Mouse (Mus musculus) liver, embryonic 15.5 days (tissue): ENCODE data around the gene H2al1m. TPM values are rescaled to one million over a fixed set of nuclear protein-coding genes. Genes with fewer than 3 reads are reported as not detected.
"Not testable (repeated sequence)": the region's sequence is repeated elsewhere in the genome, so short reads cannot be mapped to it uniquely, and the experiment has no call there.

ENCODE experiments used
- ATAC-seq: fragments of 200-750 bp; cut with Nextera tagmentation; 2 replicates; pipeline ENCODE4 v1.8.0; 2017; ENCODE audit warnings: moderate number of reproducible peaks, mild to moderate bottlenecking, moderate library complexity; ENCODE audit not compliant: insufficient read depth
- H3K27ac ChIP-seq: fragments of 300-500 bp; sonication (generic); replicated peaks from 2 replicates; pipeline ENCODE4 v1.5.1; 2015; ENCODE audit warnings: mild to moderate bottlenecking, inconsistent platforms
- H3K27me3 ChIP-seq: fragments of 300-500 bp; sonication (generic); 2 replicates; pipeline ENCODE4 v1.6.1; 2015; ENCODE audit warnings: mild to moderate bottlenecking, inconsistent platforms
- H3K36me3 ChIP-seq: fragments of 300-500 bp; sonication (generic); replicated peaks from 2 replicates; pipeline ENCODE4 v1.6.1; 2015; ENCODE audit warnings: moderate library complexity, mild to moderate bottlenecking, inconsistent platforms
- H3K4me1 ChIP-seq: fragments of 300-500 bp; sonication (generic); replicated peaks from 2 replicates; pipeline ENCODE4 v1.6.1; 2015; ENCODE audit warnings: inconsistent platforms
- H3K4me2 ChIP-seq: fragments of 300-500 bp; sonication (generic); 2 replicates; pipeline ENCODE4 v1.6.1; 2015; ENCODE audit warnings: moderate library complexity, mild to moderate bottlenecking, inconsistent platforms
- H3K4me3 ChIP-seq: fragments of 300-500 bp; sonication (generic); replicated peaks from 2 replicates; pipeline ENCODE4 v1.5.1; 2015; ENCODE audit warnings: mild to moderate bottlenecking, inconsistent platforms
- H3K9ac ChIP-seq: fragments of 300-500 bp; sonication (generic); 2 replicates; pipeline ENCODE4 v1.6.1; 2015; ENCODE audit warnings: moderate library complexity, mild to moderate bottlenecking, inconsistent platforms
- H3K9me3 ChIP-seq: fragments of 300-500 bp; sonication (generic); replicated peaks from 2 replicates; pipeline ENCODE4 v1.6.1; 2016; ENCODE audit warnings: inconsistent platforms
- WGBS: fragments of 180-500 bp; shearing (Covaris S2); methylation state at CpG from one replicate; pipeline ENCODE4 v1.1.7; 2015; ENCODE audit warnings: mixed read lengths; ENCODE audit not compliant: insufficient replicate concordance; 5-methylcytosine and 5-hydroxymethylcytosine counted together
- polyA plus RNA-seq: library from polyadenylated mRNA; unstranded; fragments of >200 nt; fragmentation: Nextera tagmentation; extraction: Ambion mirVana; gene quantifications from 2 replicates; pipeline ENCODE4 v1.2.1, GENCODE M21; 2015

The H2al1m gene
- 2.1 and 2.6 TPM in 2 replicates for polyA plus RNA-seq

DNA sequence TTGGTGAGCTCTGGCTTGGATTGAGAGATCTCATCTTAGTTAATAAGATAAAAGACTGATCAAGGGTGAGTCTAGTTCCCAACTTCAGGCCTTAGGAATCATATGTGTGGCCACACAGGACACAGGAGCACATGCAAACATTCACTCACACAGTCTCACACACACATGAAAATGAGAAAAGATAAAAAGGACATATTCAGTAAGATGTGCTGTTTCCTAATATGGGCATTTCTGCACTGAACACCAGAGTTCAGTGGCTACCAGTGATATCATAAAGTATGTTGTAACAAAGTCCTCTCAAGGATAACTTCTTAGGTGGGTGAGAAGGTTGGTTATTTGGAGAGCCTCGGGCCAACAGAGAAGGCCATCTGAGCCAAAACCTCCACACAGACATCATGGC is at the start of gene H2al1m:
Gene H2al1m, plus strand, starts transcription at position 301 of the 400 bp plus-strand sequence.
- WGBS = no CpG with 5 or more reads among the region's 1 CpGs
- not testable (repeated sequence) for H3K27ac ChIP-seq, H3K27me3 ChIP-seq, H3K4me2 ChIP-seq, H3K4me3 ChIP-seq, H3K9me3 ChIP-seq, H3K9ac ChIP-seq, ATAC-seq, H3K4me1 ChIP-seq
- peaks cover 14% of the 10 kb centered on the region for H3K36me3 ChIP-seq

DNA sequence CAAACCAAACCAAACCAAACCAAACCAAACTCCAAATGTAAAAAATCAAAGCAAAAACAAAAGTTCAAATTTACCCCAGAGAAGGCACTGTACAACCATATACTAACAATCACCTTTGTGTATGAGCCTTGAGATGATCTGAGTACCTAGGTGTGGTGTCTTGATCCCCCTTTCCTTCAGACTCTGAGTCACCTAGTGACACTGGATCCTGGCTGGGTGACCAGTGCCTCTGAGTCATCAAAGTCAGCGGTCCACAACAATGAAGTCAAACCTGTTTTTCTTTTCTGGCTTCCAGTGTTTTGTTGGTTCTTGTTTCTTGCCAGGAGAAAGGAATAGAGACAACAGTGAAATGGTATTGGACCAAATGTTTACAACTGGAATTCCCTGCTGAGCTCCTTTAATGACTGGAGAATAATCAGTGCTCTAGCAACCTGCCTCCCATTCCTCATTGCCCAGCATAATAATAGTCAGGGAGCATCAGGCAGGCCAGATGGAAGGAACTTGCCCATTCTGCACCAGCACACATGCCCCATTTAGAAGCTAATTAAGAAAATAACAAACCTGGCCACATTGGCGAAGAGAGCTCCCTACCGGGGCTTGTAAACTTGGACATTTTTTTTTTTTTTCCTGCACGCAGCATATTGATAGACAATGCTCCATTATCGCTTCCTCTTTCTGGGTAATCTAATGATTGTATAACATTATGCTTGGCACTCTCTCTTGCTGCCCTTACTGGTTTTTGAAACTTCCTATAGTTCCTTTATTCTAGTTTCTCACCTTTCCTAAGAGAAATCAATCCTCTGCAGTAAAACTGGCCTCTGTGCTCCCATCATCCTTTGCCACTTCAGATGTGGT is 42.6 kb upstream of the H2al1m start:
- no peak overlapping the region for H3K27ac ChIP-seq
- H3K4me1 ChIP-seq = peaks cover 25% of the 10 kb centered on the region
- H3K36me3 ChIP-seq = no peaks in the 10 kb centered on the region
- no peak overlapping the region for H3K4me3 ChIP-seq
- no peaks in the 10 kb centered on the region for H3K9me3 ChIP-seq
- H3K9ac ChIP-seq = no peak overlapping the region
- 66% methylated on average over 5 of the region's 5 CpGs for WGBS
- ATAC-seq = no peak
- H3K27me3 ChIP-seq = no peaks in the 10 kb centered on the region
- H3K4me2 ChIP-seq = no peak overlapping the region

- WGBS = 40% methylated on average over 8 of the region's 8 CpGs
- H3K9ac ChIP-seq = no peak overlapping the region; the same call in 1 of the 2 replicates
Observed at GRCm38 (mm10) chrX:9243381-9243864, 40.1 kb upstream of the H2al1m start.

GRCm38 (mm10) chrX:9244603-9245336 is 38.8 kb upstream of the H2al1m start:
- WGBS = 25% methylated on average over 12 of the region's 12 CpGs
- peak; percentile 97 for ATAC-seq
- Histone ChIP-seq H3K4me1 (peaks cover 45% of the 10 kb centered on the region), H3K4me2 (peak overlapping the region; percentile 59), H3K27ac (peak overlapping the region; percentile 83), H3K4me3 (0 out of 2 replicates have a peak overlapping the region, but pooled peaks have one; percentile 18), H3K36me3 (no peaks in the 10 kb centered on the region), H3K27me3 (no peaks in the 10 kb centered on the region), H3K9me3 (no peaks in the 10 kb centered on the region), H3K9ac (no peak overlapping the region)

More at GRCm38 (mm10) chrX:9243381-9243864, 40.1 kb upstream of the H2al1m start:
- Histone ChIP-seq H3K36me3 (no peaks in the 10 kb centered on the region), H3K27ac (peak overlapping the region; percentile 70), H3K4me2 (peak overlapping the region; percentile 18; the same call in 1 of the 2 replicates), H3K27me3 (no peaks in the 10 kb centered on the region), H3K4me3 (no peak overlapping the region), H3K4me1 (peaks cover 37% of the 10 kb centered on the region), H3K9me3 (no peaks in the 10 kb centered on the region)
- ATAC-seq = no peak

DNA sequence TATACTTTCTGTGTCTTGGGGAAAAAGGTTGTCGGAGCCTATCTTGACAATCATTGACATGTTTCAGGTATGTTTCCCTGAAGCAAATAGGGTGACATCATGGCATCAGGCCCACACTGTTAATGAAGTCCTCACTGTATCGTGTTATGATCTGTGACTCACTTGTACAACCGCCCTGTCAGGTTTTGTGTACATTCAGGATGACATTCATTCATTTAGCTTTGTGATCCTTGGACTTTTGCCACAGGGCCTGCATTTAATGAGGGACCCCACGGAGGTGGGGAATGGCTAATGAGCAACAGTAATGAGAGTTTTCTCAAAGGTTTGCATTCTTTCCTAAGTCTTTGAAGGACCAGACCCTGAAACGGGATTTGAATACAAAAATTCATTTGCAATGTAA is 34.7 kb upstream of the H2al1m start:
- no peak overlapping the region for H3K4me2 ChIP-seq
- no peak overlapping the region for H3K27ac ChIP-seq
- no peak overlapping the region for H3K9ac ChIP-seq
- H3K4me3 ChIP-seq = no peak overlapping the region
- ATAC-seq = no peak
- H3K4me1 ChIP-seq = peaks cover 36% of the 10 kb centered on the region
- H3K36me3 ChIP-seq = 0 out of 2 replicates have a peak, but pooled peaks cover 5% of the 10 kb centered on the region
- H3K9me3 ChIP-seq = no peaks in the 10 kb centered on the region
- WGBS = 63% methylated on average over 5 of the region's 5 CpGs
- H3K27me3 ChIP-seq = no peaks in the 10 kb centered on the region

DNA sequence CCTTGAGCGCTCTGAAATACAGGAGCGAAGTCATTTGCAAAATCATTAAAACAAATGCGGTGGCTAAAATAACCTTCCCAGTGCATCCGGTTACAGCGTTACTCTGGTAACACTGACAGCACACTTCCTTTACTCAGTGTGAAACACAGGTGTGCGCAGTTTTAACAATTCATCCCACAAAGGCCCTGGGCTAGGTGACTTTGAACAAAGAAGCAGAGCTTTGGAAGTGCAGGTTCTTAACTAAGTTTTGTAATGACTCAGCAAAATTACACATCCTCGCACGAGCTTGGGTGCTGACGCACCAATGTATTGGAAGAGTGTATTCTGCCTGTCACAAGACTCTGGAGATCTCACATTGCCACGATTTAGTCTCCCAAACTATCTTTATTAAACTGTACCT is 29.6 kb upstream of the H2al1m start:
- Histone ChIP-seq H3K9ac (no peak overlapping the region), H3K9me3 (no peaks in the 10 kb centered on the region), H3K27me3 (no peaks in the 10 kb centered on the region), H3K4me1 (peaks cover 24% of the 10 kb centered on the region), H3K4me2 (peak overlapping the region; percentile 46), H3K4me3 (peak overlapping the region; percentile 43), H3K36me3 (0 out of 2 replicates have a peak, but pooled peaks cover 5% of the 10 kb centered on the region), H3K27ac (peak overlapping the region; percentile 56)
- WGBS = 57% methylated on average over 10 of the region's 10 CpGs
- ATAC-seq = peak; percentile 60

- Histone ChIP-seq H3K4me3 (peak overlapping the region; percentile 54), H3K9me3 (no peaks in the 10 kb centered on the region), H3K27ac (peak overlapping the region; percentile 82), H3K27me3 (no peaks in the 10 kb centered on the region), H3K36me3 (0 out of 2 replicates have a peak, but pooled peaks cover 5% of the 10 kb centered on the region), H3K9ac (peak overlapping the region; percentile 50), H3K4me1 (peaks cover 18% of the 10 kb centered on the region), H3K4me2 (peak overlapping the region; percentile 53)
- ATAC-seq = no peak
- 81% methylated on average over 3 of the region's 3 CpGs for WGBS
Observed at GRCm38 (mm10) chrX:9254901-9255300, 28.7 kb upstream of the H2al1m start.

GRCm38 (mm10) chrX:9256766-9257165 is 26.8 kb upstream of the H2al1m start, which contains the start of gene Gm14862:
TSS of gene Gm14862 (minus strand) at chrX:9256899.
- peak within 1 kb of the TSS; percentile 53 for H3K4me2 ChIP-seq
- peak within 1 kb of the TSS; percentile 50 for H3K9ac ChIP-seq
- H3K9me3 ChIP-seq = no peaks in the 10 kb centered on the region
- no peaks in the 10 kb centered on the region for H3K27me3 ChIP-seq
- peak; percentile 83 for ATAC-seq
- 45% methylated on average over 5 of the region's 5 CpGs for WGBS
- peak within 1 kb of the TSS; percentile 82 for H3K27ac ChIP-seq
- 0 out of 2 replicates have a peak, but pooled peaks cover 5% of the 10 kb centered on the region for H3K36me3 ChIP-seq
- peaks cover 18% of the 10 kb centered on the region for H3K4me1 ChIP-seq
- H3K4me3 ChIP-seq = peak within 1 kb of the TSS; percentile 54

DNA sequence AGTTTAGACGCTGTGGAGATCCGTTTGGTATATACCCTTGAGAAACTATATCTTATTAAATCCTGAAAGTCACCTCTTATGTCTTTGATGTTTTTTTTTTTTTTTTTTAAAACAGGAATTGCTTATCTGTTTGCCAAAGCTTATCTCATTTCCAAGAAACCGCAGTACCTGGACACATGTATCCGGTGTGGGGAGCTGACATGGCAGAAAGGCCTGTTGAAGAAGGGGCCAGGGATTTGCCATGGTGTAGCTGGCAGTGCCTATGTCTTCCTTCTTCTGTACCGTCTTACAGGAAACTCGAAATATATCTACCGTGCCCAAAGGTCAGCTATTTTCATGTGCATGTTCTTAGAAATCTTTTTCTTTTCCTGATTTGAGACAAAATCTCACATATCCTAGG is 25.7 kb upstream of the H2al1m start:
- Histone ChIP-seq H3K27me3 (no peaks in the 10 kb centered on the region), H3K36me3 (0 out of 2 replicates have a peak, but pooled peaks cover 3% of the 10 kb centered on the region), H3K4me2 (peak overlapping the region; percentile 53), H3K27ac (peak overlapping the region; percentile 82), H3K9ac (no peak overlapping the region), H3K4me1 (peaks cover 18% of the 10 kb centered on the region), H3K4me3 (no peak overlapping the region), H3K9me3 (no peaks in the 10 kb centered on the region)
- WGBS = 54% methylated on average over 7 of the region's 7 CpGs
- no peak; the same call in 1 of the 2 replicates for ATAC-seq

GRCm38 (mm10) chrX:9259267-9259666 is 24.3 kb upstream of the H2al1m start:
- Histone ChIP-seq H3K27me3 (no peaks in the 10 kb centered on the region), H3K9me3 (no peaks in the 10 kb centered on the region), H3K4me2 (no peak overlapping the region), H3K4me3 (no peak overlapping the region), H3K4me1 (peaks cover 15% of the 10 kb centered on the region), H3K36me3 (no peaks in the 10 kb centered on the region), H3K27ac (no peak overlapping the region), H3K9ac (no peak overlapping the region)
- ATAC-seq = no peak
- WGBS = 73% methylated on average over 1 of the region's 1 CpGs
